Mouse (Mus musculus): Measurements from ENCODE around the gene Itpr1.

GRCm38 (mm10) chr6:108512994-108513393 lies 300.1 kb downstream of the Itpr1 start:
- TF ChIP-seq CTCF (IDR thresholded peaks at IDR 0.05; ENCODE audit: extremely low read depth, insufficient read length, insufficient replicate concordance, low read depth, low read length) (no peak), POLR2A (IDR thresholded peaks at IDR 0.05; ENCODE audit: low read depth, low read length) (no peak)
